Mouse (Mus musculus): ENCODE results near the gene Hsph1.

GRCm38 (mm10) chr5:149680946-149681345, 44.8 kb upstream of the Hsph1 start:
- TF ChIP-seq POLR2AphosphoS2 (IDR thresholded peaks at IDR 0.05; ENCODE audit: insufficient read length, low read depth): no peak
- TF ChIP-seq MYOG (IDR thresholded peaks at IDR 0.05; ENCODE audit: control insufficient read depth in 1 of 3, insufficient read depth in 1 of 3, insufficient read length in 2 of 3, low read depth in 2 of 3): no peak
- TF ChIP-seq USF1 (IDR thresholded peaks at IDR 0.05; ENCODE audit: low read depth): no peak
- no peak for TF ChIP-seq POLR2A (IDR thresholded peaks at IDR 0.05; ENCODE audit: insufficient read length, low read depth)
- no peak for TF ChIP-seq MAX (IDR thresholded peaks at IDR 0.05; ENCODE audit: low read depth)
- no peak for TF ChIP-seq E2F4 (IDR thresholded peaks at IDR 0.05; ENCODE audit: insufficient read depth)
- TF ChIP-seq TCF12 (IDR thresholded peaks at IDR 0.05; ENCODE audit: insufficient read depth, poor library complexity, severe bottlenecking): no peak
- TF ChIP-seq MYOD1 (IDR thresholded peaks at IDR 0.05; ENCODE audit: control insufficient read depth in 1 of 3, insufficient read length in 2 of 3, low read depth in 2 of 3): no peak
- no peak for TF ChIP-seq CEBPB (IDR thresholded peaks at IDR 0.05; ENCODE audit: insufficient read depth, poor library complexity, severe bottlenecking)
- no peak for TF ChIP-seq REST (IDR thresholded peaks at IDR 0.05; ENCODE audit: insufficient read depth, insufficient read length)
